Mouse (Mus musculus): ENCODE measurements around the gene Dok4.
A peak's percentile ranks its signal among the peaks of the same experiment; 100 is the strongest.
"Not testable (repeated sequence)": the region's sequence is repeated elsewhere in the genome, so short reads cannot be mapped to it uniquely, and the experiment has no call there.

Gene Dok4

GRCm38 (mm10) chr8:94841183-94841582 lies 34.9 kb downstream of the Dok4 start:
- DNase-seq (ENCODE audit: inconsistent ontology term): no peak

DNA sequence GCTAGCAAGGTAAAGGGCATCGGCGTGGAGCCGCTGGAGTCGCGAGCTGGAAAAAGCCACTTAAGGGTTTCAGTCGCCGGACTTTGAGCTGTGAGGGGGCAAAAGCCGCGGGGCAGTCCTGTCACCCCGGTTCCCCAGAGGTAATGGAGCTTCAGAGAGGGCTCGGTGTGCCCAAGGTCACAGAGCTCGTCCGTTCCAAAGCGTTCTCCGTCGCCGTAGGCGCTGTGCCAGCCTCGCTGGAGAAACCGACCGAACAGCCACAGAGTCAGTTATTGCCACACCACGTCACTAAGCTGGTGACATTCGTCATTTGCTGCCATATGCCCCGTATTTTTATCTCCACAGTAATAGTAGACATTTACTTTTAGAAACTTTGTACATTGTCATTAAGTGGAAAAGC lies 37.5 kb downstream of the Dok4 start:
- DNase-seq (ENCODE audit: inconsistent ontology term): no peak

DNA sequence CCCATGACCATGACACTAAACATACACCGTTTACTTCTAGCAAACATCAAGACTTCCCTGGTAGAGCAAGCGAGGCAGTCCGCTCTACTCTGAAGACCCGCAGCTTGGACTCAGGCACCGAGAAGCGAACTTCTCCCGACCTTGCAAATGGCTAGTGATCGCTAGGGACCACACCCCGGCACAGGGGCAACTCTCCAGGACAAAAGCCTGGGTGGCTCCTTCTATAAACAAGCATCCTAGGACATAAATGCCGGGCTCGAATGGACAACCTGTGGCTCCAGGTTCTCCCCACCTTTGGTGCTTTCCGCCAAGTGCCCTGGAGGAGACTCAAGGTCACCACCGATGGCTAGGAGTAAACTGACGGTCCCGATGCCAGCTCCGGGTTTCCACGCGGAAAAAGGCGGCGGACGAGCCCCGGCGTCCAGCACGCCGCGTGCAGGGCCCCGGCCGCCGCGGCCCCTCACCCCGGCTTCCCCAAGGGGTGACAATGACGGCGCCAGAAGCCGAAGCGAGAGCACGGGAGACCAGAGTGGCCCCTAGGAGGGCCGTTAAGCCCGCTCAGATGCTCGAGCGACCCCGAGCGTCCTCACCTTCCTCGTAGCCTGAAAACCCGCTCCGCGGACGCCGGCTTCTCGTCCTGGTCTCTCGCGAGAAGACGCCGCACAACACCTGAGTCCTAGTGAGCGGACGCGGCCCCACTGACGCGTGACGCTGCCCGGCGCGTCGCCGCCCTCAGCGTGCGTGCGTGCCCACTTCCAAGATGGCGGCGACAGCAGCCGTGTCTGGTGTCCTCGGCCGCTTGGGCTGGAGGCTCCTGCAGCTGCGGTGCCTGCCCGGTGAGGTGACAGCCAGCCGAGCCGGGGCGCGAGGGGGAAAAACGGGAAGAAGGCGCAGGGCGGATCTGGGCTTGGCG lies 38.2 kb downstream of the Dok4 start, which contains the start of the genes Coq9 and Ciapin1:
Gene Coq9, plus strand, starts transcription at position 660 of the 913 bp plus-strand sequence.
Gene Ciapin1, minus strand, starts transcription at position 697 of the 913 bp plus-strand sequence.
- DNase-seq (ENCODE audit: inconsistent ontology term): peak; percentile 96

DNA sequence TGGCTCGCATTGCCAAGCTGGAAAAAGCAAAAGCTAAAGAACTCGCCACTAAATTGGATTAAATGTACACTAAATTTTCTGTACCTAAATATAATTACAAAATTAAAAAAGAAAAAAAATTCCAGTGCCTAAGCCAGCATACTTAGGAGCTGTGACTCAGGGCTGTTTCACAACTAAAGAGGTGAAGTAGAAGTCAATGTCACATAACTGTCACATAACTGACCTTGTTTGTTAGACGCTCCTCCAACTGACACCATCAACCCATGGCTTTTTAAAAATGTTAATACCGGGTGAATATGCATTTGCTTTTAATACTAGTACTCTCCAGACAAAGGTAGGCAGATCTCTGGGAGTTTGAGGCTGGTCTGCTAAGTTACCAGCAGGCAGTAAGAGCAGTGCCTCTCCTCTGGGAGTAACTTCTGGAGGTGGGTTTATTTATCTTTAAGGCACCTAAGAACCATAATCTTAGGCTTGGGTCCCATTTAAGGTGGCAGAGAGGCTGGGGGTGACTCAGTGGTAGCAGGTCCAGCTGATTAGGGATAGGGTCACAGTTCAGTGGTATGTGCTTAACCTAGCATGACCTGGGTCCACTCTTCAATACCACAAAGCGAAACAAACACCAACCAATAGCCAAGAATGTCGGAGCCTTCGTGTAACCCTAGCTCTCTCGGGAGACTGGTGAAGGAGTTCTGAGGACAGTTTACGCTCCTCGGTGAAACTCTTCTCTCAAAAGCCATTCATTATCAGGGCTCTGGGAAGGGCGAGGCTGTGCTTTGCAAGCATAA lies 39.5 kb downstream of the Dok4 start:
- no peak for DNase-seq (ENCODE audit: inconsistent ontology term)

DNA sequence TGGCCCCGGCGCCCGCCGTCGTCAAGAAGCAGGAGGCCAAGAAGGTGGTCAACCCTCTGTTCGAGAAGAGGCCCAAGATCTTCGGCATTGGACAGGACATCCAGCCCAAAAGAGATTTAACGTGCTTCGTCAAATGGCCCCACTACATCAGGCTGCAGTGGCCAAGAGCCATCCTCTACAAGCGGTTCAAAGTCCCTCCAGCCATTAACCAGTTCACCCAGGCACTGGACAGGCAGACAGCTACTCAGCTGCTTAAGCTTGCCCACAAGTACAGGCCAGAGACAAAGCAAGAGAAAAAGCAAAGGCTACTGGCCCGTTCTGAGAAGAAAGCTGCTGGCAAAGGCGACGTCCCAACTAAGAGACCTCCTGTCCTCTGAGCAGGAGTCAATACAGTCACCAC lies 40.4 kb downstream of the Dok4 start:
- DNase-seq (ENCODE audit: inconsistent ontology term): not testable (repeated sequence)

GRCm38 (mm10) chr8:94833901-94834405 lies 42.2 kb downstream of the Dok4 start:
- DNase-seq (ENCODE audit: inconsistent ontology term): not testable (repeated sequence)

- no peak for DNase-seq (ENCODE audit: inconsistent ontology term)
Observed at GRCm38 (mm10) chr8:94828284-94828683, 47.8 kb downstream of the Dok4 start.

DNA sequence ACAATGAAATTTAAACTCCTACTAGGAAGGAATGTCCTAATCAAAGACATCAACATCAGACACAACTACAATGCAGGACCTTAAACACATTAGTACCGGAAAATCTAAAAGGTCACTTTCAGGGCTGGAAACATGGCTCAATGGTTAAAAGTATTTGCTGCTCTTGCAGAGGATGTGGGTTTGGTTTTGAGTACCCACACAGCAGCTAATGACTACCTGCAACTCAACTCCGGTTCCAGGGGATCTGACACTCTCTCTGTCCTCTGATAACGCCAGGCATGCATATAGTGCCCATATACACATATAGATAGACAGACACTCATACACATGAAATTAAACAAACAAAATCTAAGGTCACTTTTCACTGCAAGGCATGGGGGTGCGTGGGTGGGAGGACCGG lies 49.9 kb downstream of the Dok4 start:
- DNase-seq (ENCODE audit: inconsistent ontology term): no peak

- no peak for DNase-seq (ENCODE audit: inconsistent ontology term)
Observed at GRCm38 (mm10) chr8:94825170-94825569, 51.0 kb downstream of the Dok4 start.

- DNase-seq (ENCODE audit: inconsistent ontology term): no peak
Observed at GRCm38 (mm10) chr8:94822637-94823560, 53.2 kb downstream of the Dok4 start.

- no peak for DNase-seq (ENCODE audit: inconsistent ontology term)
Observed at GRCm38 (mm10) chr8:94821381-94821780, 54.7 kb downstream of the Dok4 start.

DNA sequence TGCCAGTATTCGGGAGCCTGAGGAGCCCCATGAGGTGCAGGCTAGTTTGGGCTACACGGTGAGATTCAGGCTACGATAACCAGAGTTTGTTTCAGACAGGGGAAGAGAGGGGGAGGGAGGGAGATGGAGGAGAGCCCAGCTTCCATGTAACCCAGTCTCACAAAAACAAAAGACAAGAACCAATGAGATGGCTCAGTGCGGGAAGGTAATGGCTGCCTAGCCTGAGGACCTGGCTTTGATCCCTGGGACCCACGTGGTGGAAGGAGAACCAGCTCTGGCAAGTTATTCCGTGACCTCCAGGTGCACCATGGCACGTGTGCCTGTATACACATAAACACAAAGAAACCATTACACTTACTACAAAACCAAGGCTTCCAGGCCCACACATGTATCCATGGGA lies 55.6 kb downstream of the Dok4 start:
- DNase-seq (ENCODE audit: inconsistent ontology term): no peak

GRCm38 (mm10) chr8:94819671-94820179 lies 56.4 kb downstream of the Dok4 start:
- DNase-seq (ENCODE audit: inconsistent ontology term): no peak

DNA sequence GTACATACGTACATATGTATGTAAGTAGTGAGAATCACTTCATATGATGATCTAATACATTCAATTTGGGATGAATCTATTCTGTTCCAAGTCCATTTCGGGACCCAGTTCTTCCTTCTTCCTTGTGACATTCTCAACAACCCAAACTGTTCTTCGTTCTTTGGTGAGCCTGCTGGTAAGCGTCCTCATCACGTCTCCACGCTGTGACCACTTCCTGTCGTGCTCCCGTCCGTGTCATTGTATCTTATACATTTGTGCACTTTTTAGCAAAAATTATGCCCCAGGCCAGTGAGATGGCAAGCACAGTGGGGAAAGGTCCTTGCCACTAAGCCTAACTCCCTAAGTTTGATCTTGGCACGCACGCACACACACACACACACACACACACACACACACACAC lies 58.2 kb downstream of the Dok4 start:
- DNase-seq (ENCODE audit: inconsistent ontology term): no peak

- DNase-seq (ENCODE audit: inconsistent ontology term): no peak
Observed at GRCm38 (mm10) chr8:94814556-94814955, 61.6 kb downstream of the Dok4 start.
